Comparison of ENCODE assay signal across 8 mouse cellular contexts in genomic region chr10:78100989-78101780, GRCm38 (mm10). TPM values are rescaled to one million over a fixed set of nuclear protein-coding genes. Genes with fewer than 3 reads are reported as not detected.
DNase-seq lines count a peak whose midpoint lies in the region; ATAC-seq and TF ChIP-seq lines count a peak whose summit lies in the region.

No protein-coding gene starts in this region.

- peak overlapping the region; percentile 48 for H3K4me2 ChIP-seq in lung, embryonic 15.5 days
- peak overlapping the region; percentile 41 for H3K4me2 ChIP-seq in hindbrain, embryonic 11.5 days (replicated peaks; ENCODE audit: low read depth, low read length)
- H3K4me2 ChIP-seq in liver, embryonic 14.5 days (ENCODE audit: low read depth): peak overlapping the region; percentile 38
- H3K4me2 ChIP-seq in stomach, postnatal 0 days (replicated peaks; ENCODE audit: low read depth): peak overlapping the region; percentile 32

- no peaks in the 10 kb centered on the region for H3K9me3 ChIP-seq in lung, embryonic 15.5 days
- no peaks in the 10 kb centered on the region for H3K9me3 ChIP-seq in hindbrain, embryonic 11.5 days (ENCODE audit: control insufficient read depth, low read length)
- H3K9me3 ChIP-seq in liver, embryonic 14.5 days (ENCODE audit: control insufficient read depth, low read length): no peaks in the 10 kb centered on the region
- H3K9me3 ChIP-seq in stomach, postnatal 0 days (ENCODE audit: control insufficient read depth, low read length): no peaks in the 10 kb centered on the region

- no peak for TF ChIP-seq CTCF in lung, adult 2 months (IDR thresholded peaks at IDR 0.05; ENCODE audit: insufficient read depth, low read length)
- TF ChIP-seq CTCF in liver, embryonic 14.5 days (IDR thresholded peaks at IDR 0.05; ENCODE audit: low read depth): no peak
- TF ChIP-seq CTCF in stomach, postnatal 0 days (IDR thresholded peaks at IDR 0.05; ENCODE audit: low read depth): no peak

- peak overlapping the region; percentile 13 for H3K4me3 ChIP-seq in lung, embryonic 15.5 days
- H3K4me3 ChIP-seq in lung, adult 2 months (replicated peaks; ENCODE audit: extremely low read depth, low read depth, low read length): no peak overlapping the region
- H3K4me3 ChIP-seq in hindbrain, embryonic 11.5 days (ENCODE audit: low read depth, low read length): peak overlapping the region; percentile 15; the same call in 1 of the 2 replicates
- 0 out of 4 replicates have a peak overlapping the region, but pooled peaks of 1 of the 2 experiments have one; percentile 11 for H3K4me3 ChIP-seq in liver, embryonic 14.5 days (ENCODE audit: insufficient read depth in 1 of 2, low read depth in 2 of 2, low read length in 2 of 2)
- H3K4me3 ChIP-seq in stomach, postnatal 0 days (ENCODE audit: low read depth, low read length): no peak overlapping the region

- no peak for TF ChIP-seq POLR2A in lung, adult 2 months (IDR thresholded peaks at IDR 0.05; ENCODE audit: borderline replicate concordance, extremely low read depth, low read depth, low read length)

- TF ChIP-seq EP300 in liver, embryonic 14.5 days (IDR thresholded peaks at IDR 0.05; ENCODE audit: low read depth): no peak
- no peak for TF ChIP-seq EP300 in stomach, postnatal 0 days (optimal IDR thresholded peaks at IDR 0.05)

- 7% methylated on average over 16 of the region's 16 CpGs for WGBS in lung, embryonic 15.5 days
- 20% methylated on average over 16 of the region's 16 CpGs for WGBS in lung, adult 2 months
- 27% methylated on average over 16 of the region's 16 CpGs for WGBS in hindbrain, embryonic 11.5 days
- 13% methylated on average over 16 of the region's 16 CpGs for WGBS in liver, embryonic 14.5 days (ENCODE audit: insufficient replicate concordance)
- WGBS in stomach, postnatal 0 days: 14% methylated on average over 16 of the region's 16 CpGs

- no peaks in the 10 kb centered on the region for H3K36me3 ChIP-seq in lung, embryonic 15.5 days
- no peaks in the 10 kb centered on the region for H3K36me3 ChIP-seq in hindbrain, embryonic 11.5 days (ENCODE audit: control insufficient read depth, insufficient read depth, low read length)
- H3K36me3 ChIP-seq in liver, embryonic 14.5 days (replicated peaks; ENCODE audit: control insufficient read depth, insufficient read depth, low read depth): no peaks in the 10 kb centered on the region
- no peaks in the 10 kb centered on the region for H3K36me3 ChIP-seq in stomach, postnatal 0 days (ENCODE audit: control insufficient read depth, insufficient read depth, low read length)

- no peak overlapping the region for H3K27ac ChIP-seq in lung, embryonic 15.5 days
- no peak overlapping the region for H3K27ac ChIP-seq in hindbrain, embryonic 11.5 days (ENCODE audit: low read depth, low read length)
- no peak overlapping the region for H3K27ac ChIP-seq in liver, embryonic 14.5 days
- no peak overlapping the region for H3K27ac ChIP-seq in stomach, postnatal 0 days (replicated peaks)

- no peak for DNase-seq in lung, adult 2 months
- peak; percentile 42 for DNase-seq in hindbrain, embryonic 11.5 days (ENCODE audit: low spot score)
- peak in 2 of 3 experiments; percentile 12 to 13 for DNase-seq in liver, embryonic 14.5 days (ENCODE audit: low read depth in 3 of 3, low spot score in 3 of 3)
- DNase-seq in stomach, postnatal 0 days (ENCODE audit: low spot score): no peak
- DNase-seq in cerebellum, adult 11 months: no peak
- DNase-seq in cerebellum, postnatal 25 days: no peak
- no peak for DNase-seq in urinary bladder, postnatal 25 days (ENCODE audit: low spot score)

- H3K9ac ChIP-seq in lung, embryonic 15.5 days: 0 out of 2 replicates have a peak overlapping the region, but pooled peaks have one; percentile 1
- H3K9ac ChIP-seq in hindbrain, embryonic 11.5 days (ENCODE audit: low read depth, low read length): no peak overlapping the region
- no peak overlapping the region for H3K9ac ChIP-seq in liver, embryonic 14.5 days (replicated peaks)
- H3K9ac ChIP-seq in stomach, postnatal 0 days (ENCODE audit: low read length): peak overlapping the region; percentile 35

- H3K4me1 ChIP-seq in lung, embryonic 15.5 days: peaks cover 32% of the 10 kb centered on the region
- H3K4me1 ChIP-seq in lung, adult 2 months (ENCODE audit: control insufficient read depth, insufficient read depth, low read length): peaks cover 3% of the 10 kb centered on the region; the same call in 1 of the 2 replicates
- H3K4me1 ChIP-seq in hindbrain, embryonic 11.5 days (replicated peaks; ENCODE audit: control insufficient read depth, insufficient read depth, low read length): no peaks in the 10 kb centered on the region
- H3K4me1 ChIP-seq in liver, embryonic 14.5 days (replicated peaks; ENCODE audit: control insufficient read depth in 2 of 2, insufficient read depth in 2 of 2, low read length in 1 of 2): no peaks in the 10 kb centered on the region
- 0 out of 2 replicates have a peak, but pooled peaks cover 2% of the 10 kb centered on the region for H3K4me1 ChIP-seq in stomach, postnatal 0 days (replicated peaks; ENCODE audit: control insufficient read depth, insufficient read depth)

- H3K27me3 ChIP-seq in lung, embryonic 15.5 days: no peaks in the 10 kb centered on the region; the same call in 1 of the 2 replicates
- no peaks in the 10 kb centered on the region for H3K27me3 ChIP-seq in hindbrain, embryonic 11.5 days (ENCODE audit: control insufficient read depth, insufficient read depth, low read length)
- H3K27me3 ChIP-seq in liver, embryonic 14.5 days (ENCODE audit: control insufficient read depth, insufficient read depth, low read length): no peaks in the 10 kb centered on the region
- H3K27me3 ChIP-seq in stomach, postnatal 0 days (ENCODE audit: control insufficient read depth, insufficient read depth, low read length): no peaks in the 10 kb centered on the region

- ATAC-seq in lung, embryonic 15.5 days (ENCODE audit: borderline replicate concordance, extremely low read depth, low FRiP score, low TSS enrichment): no peak
- peak; percentile 59; the same call in 1 of the 2 replicates for ATAC-seq in hindbrain, embryonic 11.5 days (ENCODE audit: low FRiP score)
- peak; percentile 52; the same call in 1 of the 2 replicates for ATAC-seq in liver, embryonic 14.5 days (ENCODE audit: insufficient read depth)
- ATAC-seq in stomach, postnatal 0 days (ENCODE audit: low FRiP score, low TSS enrichment): no peak

RNA-seq across cellular contexts. Expression of gene Icosl, which starts 32.1 kb away (rescaled TPM):
- 8.4 and 8.5 TPM in 2 replicates for polyA plus RNA-seq in lung, embryonic 15.5 days (2015; fragmentation: Nextera tagmentation; extraction: Ambion mirVana)
- 17.5 and 17.6 TPM in 2 replicates for polyA plus RNA-seq in lung, adult 2 months (2012; rRNA removed)
- 1.4 TPM in 2 replicates for polyA plus RNA-seq in hindbrain, embryonic 11.5 days (2014; fragmentation: Nextera tagmentation; extraction: Ambion mirVana)
- 2.4 TPM in 2 replicates for polyA plus RNA-seq in liver, embryonic 14.5 days (2012; rRNA removed)
- 2.2 TPM in 2 replicates for polyA plus RNA-seq in liver, embryonic 14.5 days (2014; fragmentation: Nextera tagmentation; extraction: Ambion mirVana)
- 4.8 and 5.6 TPM in 2 replicates for polyA plus RNA-seq in stomach, postnatal 0 days (2015; fragmentation: Nextera tagmentation; extraction: Ambion mirVana)

RNA-seq across cellular contexts. Expression of gene Aire, which starts 57.8 kb away (rescaled TPM):
- polyA plus RNA-seq in lung, embryonic 15.5 days (2015; fragmentation: Nextera tagmentation; extraction: Ambion mirVana): 2.1 and 2.7 TPM in 2 replicates
- polyA plus RNA-seq in lung, adult 2 months (2012; rRNA removed): 0.09 and 0.16 TPM in 2 replicates
- 0.11 and 0.28 TPM in 2 replicates for polyA plus RNA-seq in hindbrain, embryonic 11.5 days (2014; fragmentation: Nextera tagmentation; extraction: Ambion mirVana)
- polyA plus RNA-seq in liver, embryonic 14.5 days (2012; rRNA removed): not detected in 2 replicates
- not detected in 2 replicates for polyA plus RNA-seq in liver, embryonic 14.5 days (2014; fragmentation: Nextera tagmentation; extraction: Ambion mirVana)
- 0.10 and 0.11 TPM in 2 replicates for polyA plus RNA-seq in stomach, postnatal 0 days (2015; fragmentation: Nextera tagmentation; extraction: Ambion mirVana)

RNA-seq across cellular contexts. Expression of gene Dnmt3l, which starts 59.4 kb away (rescaled TPM):
- polyA plus RNA-seq in lung, embryonic 15.5 days (2015; fragmentation: Nextera tagmentation; extraction: Ambion mirVana): 1.9 and 2.2 TPM in 2 replicates
- polyA plus RNA-seq in lung, adult 2 months (2012; rRNA removed): 0.52 and 0.64 TPM in 2 replicates
- polyA plus RNA-seq in hindbrain, embryonic 11.5 days (2014; fragmentation: Nextera tagmentation; extraction: Ambion mirVana): not detected in 2 replicates
- 0.08 TPM in 1 of 2 replicates, not detected in the other for polyA plus RNA-seq in liver, embryonic 14.5 days (2012; rRNA removed)
- polyA plus RNA-seq in liver, embryonic 14.5 days (2014; fragmentation: Nextera tagmentation; extraction: Ambion mirVana): not detected in 2 replicates
- 0.65 and 1.1 TPM in 2 replicates for polyA plus RNA-seq in stomach, postnatal 0 days (2015; fragmentation: Nextera tagmentation; extraction: Ambion mirVana)

Comparison
In these comparisons a context has a peak if more than half of its experiments do, and no peak if none do; other contexts are left out.
1. H3K4me3 ChIP-seq: peak in lung, embryonic 15.5 days (single experiment) and hindbrain, embryonic 11.5 days (single experiment); none in lung, adult 2 months (single experiment) and stomach, postnatal 0 days (single experiment).
2. ATAC-seq: peak in hindbrain, embryonic 11.5 days (single experiment) and liver, embryonic 14.5 days (single experiment); none in lung, embryonic 15.5 days (single experiment) and stomach, postnatal 0 days (single experiment).
3. H3K9ac ChIP-seq: peak in lung, embryonic 15.5 days (single experiment) and stomach, postnatal 0 days (single experiment); none in hindbrain, embryonic 11.5 days (single experiment) and liver, embryonic 14.5 days (single experiment).
4. DNase-seq: peak in hindbrain, embryonic 11.5 days (single experiment) and liver, embryonic 14.5 days (2 of 3); none in lung, adult 2 months (single experiment), stomach, postnatal 0 days (single experiment), cerebellum, adult 11 months (single experiment), cerebellum, postnatal 25 days (0 of 2) and urinary bladder, postnatal 25 days (single experiment).
5. Peak in every context shown above with its lines, with median percentiles within 50 percentile points of each other: H3K4me2 ChIP-seq.